Mouse (Mus musculus): ENCODE data around the gene Cnn3.

Gene Cnn3

GRCm38 (mm10) chr3:121490941-121491340, 64.6 kb downstream of the Cnn3 start:
- DNase-seq (ENCODE audit: low spot score in 2 of 2), result no peak

GRCm38 (mm10) chr3:121492026-121492425, 65.7 kb downstream of the Cnn3 start:
- DNase-seq (ENCODE audit: low spot score in 2 of 2), result no peak

GRCm38 (mm10) chr3:121493997-121494421, 67.7 kb downstream of the Cnn3 start:
- no peak for DNase-seq (ENCODE audit: low spot score in 2 of 2)

- DNase-seq (ENCODE audit: low spot score in 2 of 2), result peak; percentile 61 to 64
These were observed 73.9 kb downstream of the Cnn3 start for GRCm38 (mm10) chr3:121500225-121500624.

GRCm38 (mm10) chr3:121500734-121501133, 74.4 kb downstream of the Cnn3 start:
- DNase-seq (ENCODE audit: low spot score in 2 of 2), result no peak

GRCm38 (mm10) chr3:121504927-121505487, 78.7 kb downstream of the Cnn3 start:
- no peak for DNase-seq (ENCODE audit: low spot score in 2 of 2)

- DNase-seq (ENCODE audit: low spot score in 2 of 2), result no peak
These were observed 79.9 kb downstream of the Cnn3 start for GRCm38 (mm10) chr3:121506175-121506574.

GRCm38 (mm10) chr3:121506756-121507155, 80.5 kb downstream of the Cnn3 start:
- DNase-seq (ENCODE audit: low spot score in 2 of 2), result no peak

- DNase-seq (ENCODE audit: low spot score in 2 of 2), result no peak
These were observed 81.4 kb downstream of the Cnn3 start for GRCm38 (mm10) chr3:121507678-121508077.

Data from right cerebral cortex, adult 2 months (tissue).